In genomic region chr3:52990041-52990737, GRCm38 (mm10) we compare ENCODE assay signal across 17 mouse cellular contexts. TPM values are rescaled to one million over a fixed set of nuclear protein-coding genes. Genes with fewer than 3 reads are reported as not detected.
DNase-seq lines count a peak whose midpoint lies in the region; ATAC-seq and TF ChIP-seq lines count a peak whose summit lies in the region.
"Had no signal": no experiment of that assay in that cellular context is flagged by ENCODE, and none has a peak within 500 bp of the region (broad histone marks: within the 10 kb centered on the region; RNA-seq: fewer than 3 reads in every experiment).

No protein-coding gene starts in this region.

- peaks cover 42% of the 10 kb centered on the region for H3K36me3 ChIP-seq in kidney, embryonic 16.5 days (ENCODE audit: insufficient read depth, low read length)
- H3K36me3 ChIP-seq in E14TG2a.4 (ENCODE audit: insufficient read depth, low read length), result peaks cover 34% of the 10 kb centered on the region

- H3K27ac ChIP-seq in kidney, embryonic 16.5 days (ENCODE audit: low read length), result no peak overlapping the region
- H3K27ac ChIP-seq: heart, adult 2 months; hindbrain, postnatal 0 days; limb, embryonic 13.5 days; macrophage had no signal

- H3K9ac ChIP-seq in kidney, embryonic 16.5 days (replicated peaks; ENCODE audit: low read length), result no peak overlapping the region
- H3K9ac ChIP-seq: limb, embryonic 13.5 days had no signal

- H3K27me3 ChIP-seq in kidney, embryonic 16.5 days (ENCODE audit: insufficient read depth, low read length), result no peaks in the 10 kb centered on the region
- no peaks in the 10 kb centered on the region for H3K27me3 ChIP-seq in E14TG2a.4 (ENCODE audit: insufficient read depth, low read length)
- H3K27me3 ChIP-seq: CH12.LX; limb, embryonic 13.5 days had no signal

- H3K4me3 ChIP-seq in kidney, embryonic 16.5 days (ENCODE audit: low read length), result no peak overlapping the region
- peak overlapping the region; percentile 46 for H3K4me3 ChIP-seq in E14TG2a.4 (replicated peaks; ENCODE audit: low read length)
- H3K4me3 ChIP-seq: heart, adult 2 months; limb, embryonic 13.5 days had no signal

- no peaks in the 10 kb centered on the region; the same call in 1 of the 2 replicates for H3K4me1 ChIP-seq in kidney, embryonic 16.5 days (ENCODE audit: insufficient read depth, low read length)
- peaks cover 13% of the 10 kb centered on the region for H3K4me1 ChIP-seq in E14TG2a.4 (replicated peaks; ENCODE audit: low read depth, low read length)
- H3K4me1 ChIP-seq: limb, embryonic 13.5 days had no signal

- H3K4me2 ChIP-seq in kidney, embryonic 16.5 days (replicated peaks; ENCODE audit: low read depth, low read length), result peak overlapping the region; percentile 14; the same call in 1 of the 2 replicates
- H3K4me2 ChIP-seq: limb, embryonic 13.5 days had no signal

- intact Hi-C loops in left cerebral cortex, postnatal 25 days (cut with DNase I), result loop anchor here (5.0 kb wide), 1 partner anchor 728 kb away; no protein-coding TSS in a partner anchor

- WGBS in kidney, embryonic 16.5 days, result 32% methylated on average over 18 of the region's 18 CpGs

- ATAC-seq in kidney, embryonic 16.5 days (ENCODE audit: low FRiP score, low TSS enrichment), result peak; percentile 19; the same call in 1 of the 2 replicates
- ATAC-seq: hindbrain, postnatal 0 days had no signal

- no peak for DNase-seq in kidney, adult 8-10 months
- peak; percentile 49 to 58 for DNase-seq in B cell, adult 2 months
- peak; percentile 60 for DNase-seq in induced T-regulatory cell, adult 2 months (ENCODE audit: low read depth)
- no peak for DNase-seq in left cerebral cortex, postnatal 25 days (ENCODE audit: low spot score in 2 of 2)
- no peak for DNase-seq in left cerebral cortex, adult 18-20 months (ENCODE audit: low spot score in 2 of 2)
- DNase-seq in adrenal gland, postnatal 4 days (ENCODE audit: low spot score in 2 of 2), result no peak
- DNase-seq: adrenal gland, adult 2 months; cerebellum, adult 9-11 months; heart, adult 2 months; heart, postnatal 14 days; lung, adult 18-20 months had no signal

- TF ChIP-seq CTCF in E14TG2a.4 (conservative IDR thresholded peaks at IDR 0.05; ENCODE audit: low read length), result no peak

- no peaks in the 10 kb centered on the region for H3K9me3 ChIP-seq in kidney, embryonic 16.5 days (ENCODE audit: low read length)
- peaks cover 13% of the 10 kb centered on the region; the same call in 1 of the 2 replicates for H3K9me3 ChIP-seq in E14TG2a.4 (ENCODE audit: low read length)
- H3K9me3 ChIP-seq: limb, embryonic 13.5 days had no signal

RNA-seq across cellular contexts. Expression of gene Cog6, which starts 26.8 kb away (rescaled TPM):
- polyA plus RNA-seq in kidney, embryonic 16.5 days (2015; fragmentation: Nextera tagmentation; extraction: Ambion mirVana), result 52.4 and 53.3 TPM in 2 replicates
- total RNA-seq in left cerebral cortex, postnatal 25 days (2021), result 10 to 100 TPM; 39.6 to 40.3 TPM
- total RNA-seq in left cerebral cortex, adult 18-20 months (2021), result 10 to 100 TPM; 39.9 to 45.0 TPM
- 10 to 100 TPM; 32.2 to 33.8 TPM for total RNA-seq in adrenal gland, postnatal 4 days (2021)

RNA-seq across cellular contexts. Expression of gene Lhfp, which starts 51.1 kb away (rescaled TPM):
- polyA plus RNA-seq in kidney, embryonic 16.5 days (2015; fragmentation: Nextera tagmentation; extraction: Ambion mirVana), result 130 and 139 TPM in 2 replicates
- 10 to 100 TPM; 30.6 to 34.5 TPM for total RNA-seq in left cerebral cortex, postnatal 25 days (2021)
- 10 to 100 TPM; 27.2 to 31.6 TPM for total RNA-seq in left cerebral cortex, adult 18-20 months (2021)
- total RNA-seq in adrenal gland, postnatal 4 days (2021), result 10 to 100 TPM; 38.3 to 40.6 TPM
- total RNA-seq: CH12.LX had no signal

Comparison
In these comparisons a context has a peak if more than half of its experiments do, and no peak if none do; other contexts are left out.
1. DNase-seq: peak in B cell, adult 2 months (2 of 2) and induced T-regulatory cell, adult 2 months (single experiment); none in kidney, adult 8-10 months (0 of 2), left cerebral cortex, postnatal 25 days (0 of 2), left cerebral cortex, adult 18-20 months (0 of 2) and adrenal gland, postnatal 4 days (0 of 2).